Mouse (Mus musculus): Measurements from ENCODE around the gene Alb. TPM values are rescaled to one million over a fixed set of nuclear protein-coding genes. Genes with fewer than 3 reads are reported as not detected.

Alb gene
- polyA plus RNA-seq, 1 experiment from 2014 or later = 224 TPM

Other genes with a start within 250 kb of the Alb start
- 26.2 and 27.7 TPM in 2 replicates for gene Cox18, start 236.9 kb upstream of the Alb start, polyA plus RNA-seq (2015; fragmentation: Nextera tagmentation; extraction: Ambion mirVana)
- 18.2 and 22.8 TPM in 2 replicates for gene Ankrd17, start 94.3 kb upstream of the Alb start, polyA plus RNA-seq (2015; fragmentation: Nextera tagmentation; extraction: Ambion mirVana)
- gene Gm9958, start 93.7 kb upstream of the Alb start, polyA plus RNA-seq (2015; fragmentation: Nextera tagmentation; extraction: Ambion mirVana) = 5.3 and 6.3 TPM in 2 replicates
- gene Afp, start 29.8 kb downstream of the Alb start, polyA plus RNA-seq (2015; fragmentation: Nextera tagmentation; extraction: Ambion mirVana) = 368 and 546 TPM in 2 replicates
- 6.1 and 6.9 TPM in 2 replicates for gene Afm, start 58.0 kb downstream of the Alb start, polyA plus RNA-seq (2015; fragmentation: Nextera tagmentation; extraction: Ambion mirVana)
- gene 5830473C10Rik, start 100.2 kb downstream of the Alb start, polyA plus RNA-seq (2015; fragmentation: Nextera tagmentation; extraction: Ambion mirVana) = 0.12 and 0.14 TPM in 2 replicates
- gene Rassf6, start 179.8 kb downstream of the Alb start, polyA plus RNA-seq (2015; fragmentation: Nextera tagmentation; extraction: Ambion mirVana) = 10.3 and 12.3 TPM in 2 replicates

Measured in stomach, embryonic 16.5 days (tissue).